Mouse (Mus musculus): ENCODE measurements at regions not wholly inside any gene's neighbourhood (a gene's known extent, or its start where the extent isn't known, plus 50 kb on each side); places are given as distances from the start of the nearest gene placed in this dataset.

- H3K4me3 ChIP-seq (ENCODE audit: insufficient read depth in 1 of 2, low read depth in 1 of 2, low read length in 2 of 2, poor library complexity in 1 of 2, severe bottlenecking in 1 of 2), result no peak overlapping the region
- H3K9me3 ChIP-seq (ENCODE audit: control insufficient read depth, insufficient read depth, low read depth, low read length), result no peaks in the 10 kb centered on the region
- DNase-seq (ENCODE audit: low read depth, low spot score), result no peak
- no peaks in the 10 kb centered on the region for H3K36me3 ChIP-seq (ENCODE audit: control insufficient read depth, insufficient read depth, low read length, poor library complexity, severe bottlenecking)
- no peak overlapping the region for H3K27ac ChIP-seq (ENCODE audit: insufficient read depth, low read depth, low read length, poor library complexity, severe bottlenecking)
- H3K9ac ChIP-seq (ENCODE audit: insufficient read depth, low read depth, low read length, poor library complexity, severe bottlenecking), result no peak overlapping the region
- TF ChIP-seq MAFK (IDR thresholded peaks at IDR 0.05; ENCODE audit: insufficient read depth, low read depth, low read length) (no peak), ZC3H11A (IDR thresholded peaks at IDR 0.05; ENCODE audit: borderline replicate concordance, low read depth, low read length) (no peak), ZNF384 (IDR thresholded peaks at IDR 0.05; ENCODE audit: low read depth, low read length) (no peak), CHD2 (IDR thresholded peaks at IDR 0.05; ENCODE audit: low read depth, low read length) (no peak), HCFC1 (IDR thresholded peaks at IDR 0.05; ENCODE audit: borderline replicate concordance, insufficient read depth, low read length) (no peak)
- in situ Hi-C loops (cut with MboI; ENCODE audit: low sequenced_read_pairs in 2 of 2, unreplicated experiment in 2 of 2), result no loop called here
- no peaks in the 10 kb centered on the region for H3K4me1 ChIP-seq (ENCODE audit: control insufficient read depth in 2 of 2, insufficient read depth in 2 of 2, low read length in 2 of 2, poor library complexity in 1 of 2)
Measured at GRCm38 (mm10) chr14:25122971-25123535, 335.9 kb upstream of the Zmiz1 start.

GRCm38 (mm10) chr14:25123541-25124337 is 335.2 kb upstream of the Zmiz1 start:
- no peaks in the 10 kb centered on the region for H3K4me1 ChIP-seq (ENCODE audit: control insufficient read depth in 2 of 2, insufficient read depth in 2 of 2, low read length in 2 of 2, poor library complexity in 1 of 2)
- H3K9me3 ChIP-seq (ENCODE audit: control insufficient read depth, insufficient read depth, low read depth, low read length), result no peaks in the 10 kb centered on the region
- in situ Hi-C loops (cut with MboI; ENCODE audit: low sequenced_read_pairs in 2 of 2, unreplicated experiment in 2 of 2), result no loop called here
- no peaks in the 10 kb centered on the region for H3K36me3 ChIP-seq (ENCODE audit: control insufficient read depth, insufficient read depth, low read length, poor library complexity, severe bottlenecking)
- H3K9ac ChIP-seq (ENCODE audit: insufficient read depth, low read depth, low read length, poor library complexity, severe bottlenecking), result no peak overlapping the region
- H3K27ac ChIP-seq (ENCODE audit: insufficient read depth, low read depth, low read length, poor library complexity, severe bottlenecking), result no peak overlapping the region
- H3K4me3 ChIP-seq (ENCODE audit: insufficient read depth in 1 of 2, low read depth in 1 of 2, low read length in 2 of 2, poor library complexity in 1 of 2, severe bottlenecking in 1 of 2), result no peak overlapping the region
- no peak for DNase-seq (ENCODE audit: low read depth, low spot score)
- TF ChIP-seq HCFC1 (IDR thresholded peaks at IDR 0.05; ENCODE audit: borderline replicate concordance, insufficient read depth, low read length) (no peak), ZNF384 (IDR thresholded peaks at IDR 0.05; ENCODE audit: low read depth, low read length) (no peak), MAFK (IDR thresholded peaks at IDR 0.05; ENCODE audit: insufficient read depth, low read depth, low read length) (no peak), CHD2 (IDR thresholded peaks at IDR 0.05; ENCODE audit: low read depth, low read length) (no peak), ZC3H11A (IDR thresholded peaks at IDR 0.05; ENCODE audit: borderline replicate concordance, low read depth, low read length) (no peak)

- Histone ChIP-seq H3K27ac (ENCODE audit: insufficient read depth, low read depth, low read length, poor library complexity, severe bottlenecking) (no peak overlapping the region), H3K9ac (ENCODE audit: insufficient read depth, low read depth, low read length, poor library complexity, severe bottlenecking) (no peak overlapping the region), H3K4me3 (ENCODE audit: insufficient read depth in 1 of 2, low read depth in 1 of 2, low read length in 2 of 2, poor library complexity in 1 of 2, severe bottlenecking in 1 of 2) (no peak overlapping the region), H3K36me3 (ENCODE audit: control insufficient read depth, insufficient read depth, low read length, poor library complexity, severe bottlenecking) (no peaks in the 10 kb centered on the region), H3K4me1 (ENCODE audit: control insufficient read depth in 2 of 2, insufficient read depth in 2 of 2, low read length in 2 of 2, poor library complexity in 1 of 2) (no peaks in the 10 kb centered on the region), H3K9me3 (ENCODE audit: control insufficient read depth, insufficient read depth, low read depth, low read length) (no peaks in the 10 kb centered on the region)
- in situ Hi-C loops (cut with MboI; ENCODE audit: low sequenced_read_pairs in 2 of 2, unreplicated experiment in 2 of 2), result no loop called here
- no peak for TF ChIP-seq ZNF384 (IDR thresholded peaks at IDR 0.05; ENCODE audit: low read depth, low read length)
- TF ChIP-seq HCFC1 (IDR thresholded peaks at IDR 0.05; ENCODE audit: borderline replicate concordance, insufficient read depth, low read length), result no peak
- TF ChIP-seq ZC3H11A (IDR thresholded peaks at IDR 0.05; ENCODE audit: borderline replicate concordance, low read depth, low read length), result no peak
- no peak for TF ChIP-seq MAFK (IDR thresholded peaks at IDR 0.05; ENCODE audit: insufficient read depth, low read depth, low read length)
- TF ChIP-seq CHD2 (IDR thresholded peaks at IDR 0.05; ENCODE audit: low read depth, low read length), result no peak
- DNase-seq (ENCODE audit: low read depth, low spot score), result no peak
Measured at GRCm38 (mm10) chr14:25126544-25126943, 332.4 kb upstream of the Zmiz1 start.

- H3K9me3 ChIP-seq (ENCODE audit: control insufficient read depth, insufficient read depth, low read depth, low read length), result no peaks in the 10 kb centered on the region
- no peak overlapping the region for H3K27ac ChIP-seq (ENCODE audit: insufficient read depth, low read depth, low read length, poor library complexity, severe bottlenecking)
- no peaks in the 10 kb centered on the region for H3K36me3 ChIP-seq (ENCODE audit: control insufficient read depth, insufficient read depth, low read length, poor library complexity, severe bottlenecking)
- no peak for DNase-seq (ENCODE audit: low read depth, low spot score)
- TF ChIP-seq ZC3H11A (IDR thresholded peaks at IDR 0.05; ENCODE audit: borderline replicate concordance, low read depth, low read length) (no peak), ZNF384 (IDR thresholded peaks at IDR 0.05; ENCODE audit: low read depth, low read length) (no peak), MAFK (IDR thresholded peaks at IDR 0.05; ENCODE audit: insufficient read depth, low read depth, low read length) (no peak), HCFC1 (IDR thresholded peaks at IDR 0.05; ENCODE audit: borderline replicate concordance, insufficient read depth, low read length) (no peak), CHD2 (IDR thresholded peaks at IDR 0.05; ENCODE audit: low read depth, low read length) (no peak)
- H3K4me1 ChIP-seq (ENCODE audit: control insufficient read depth in 2 of 2, insufficient read depth in 2 of 2, low read length in 2 of 2, poor library complexity in 1 of 2), result no peaks in the 10 kb centered on the region
- no peak overlapping the region for H3K9ac ChIP-seq (ENCODE audit: insufficient read depth, low read depth, low read length, poor library complexity, severe bottlenecking)
- H3K4me3 ChIP-seq (ENCODE audit: insufficient read depth in 1 of 2, low read depth in 1 of 2, low read length in 2 of 2, poor library complexity in 1 of 2, severe bottlenecking in 1 of 2), result no peak overlapping the region
- in situ Hi-C loops (cut with MboI; ENCODE audit: low sequenced_read_pairs in 2 of 2, unreplicated experiment in 2 of 2), result no loop called here
Measured at GRCm38 (mm10) chr14:25127544-25128159, 331.3 kb upstream of the Zmiz1 start.
